Mouse (Mus musculus): ENCODE measurements around the gene Pdzrn3. TPM values are rescaled to one million over a fixed set of nuclear protein-coding genes. Genes with fewer than 3 reads are reported as not detected.

Pdzrn3 gene
- total and polyA plus RNA-seq, 3 experiments = not detected

- H3K4me1 ChIP-seq (ENCODE audit: control insufficient read depth in 1 of 2, insufficient read depth in 2 of 2) = no peaks in the 10 kb centered on the region
- DNase-seq (ENCODE audit: extremely low read depth) = no peak
- no peaks in the 10 kb centered on the region for H3K27me3 ChIP-seq (replicated peaks)
- H3K27ac ChIP-seq (ENCODE audit: insufficient read depth, low read depth) = no peak overlapping the region
- in situ Hi-C loops (cut with MboI; ENCODE audit: low pct_ligation_motif_present, low pct_unique_long_range_greater_than_20kb, low sequenced_read_pairs) = no loop called here
- dilution Hi-C loops (cut with MboI; ENCODE audit: extremely low pct_ligation_motif_present, extremely low pct_unique_long_range_greater_than_20kb, low sequenced_read_pairs) = no loop called here
- no peaks in the 10 kb centered on the region for H3K79me2 ChIP-seq (replicated peaks; ENCODE audit: control insufficient read depth, extremely low read depth, insufficient read depth, poor library complexity, severe bottlenecking)
- H3K9me3 ChIP-seq (replicated peaks; ENCODE audit: low read length) = peaks cover 80% of the 10 kb centered on the region
- H3K9ac ChIP-seq (ENCODE audit: insufficient read depth, low read depth) = no peak overlapping the region
- no peak overlapping the region for H3K4me2 ChIP-seq (ENCODE audit: insufficient read depth, low read depth, poor library complexity, severe bottlenecking)
- H3K36me3 ChIP-seq (replicated peaks in 1 of 2; ENCODE audit: control insufficient read depth in 1 of 2, insufficient read depth in 1 of 2, low read length in 1 of 2) = no peaks in the 10 kb centered on the region
- no peak overlapping the region for H3K4me3 ChIP-seq (replicated peaks in 1 of 3; ENCODE audit: low read depth in 2 of 3, low read length in 2 of 3, poor library complexity in 1 of 3)
- TF ChIP-seq HCFC1 (IDR thresholded peaks at IDR 0.05; ENCODE audit: low read depth, low read length) (no peak), SIN3A (IDR thresholded peaks at IDR 0.05; ENCODE audit: low read length) (no peak), ZC3H11A (IDR thresholded peaks at IDR 0.05; ENCODE audit: low read depth, low read length) (no peak), CHD2 (IDR thresholded peaks at IDR 0.05; ENCODE audit: low read length) (no peak), JUN (IDR thresholded peaks at IDR 0.05; ENCODE audit: insufficient read depth, low read depth, low read length) (no peak), POLR2AphosphoS2 (IDR thresholded peaks at IDR 0.05; ENCODE audit: low read depth, low read length) (no peak), RCOR1 (conservative IDR thresholded peaks at IDR 0.05; ENCODE audit: low read depth, low read length) (no peak), KAT2A (IDR thresholded peaks at IDR 0.05; ENCODE audit: insufficient replicate concordance, low read length) (no peak), ELF1 (IDR thresholded peaks at IDR 0.05; ENCODE audit: low read depth, low read length) (no peak), MEF2A (IDR thresholded peaks at IDR 0.05; ENCODE audit: borderline replicate concordance, low read depth, low read length) (no peak), ZKSCAN1 (IDR thresholded peaks at IDR 0.05; ENCODE audit: borderline replicate concordance, low read depth, low read length) (no peak), ETS1 (conservative IDR thresholded peaks at IDR 0.05; ENCODE audit: low read depth, low read length) (no peak), POLR2A (IDR thresholded peaks at IDR 0.05; ENCODE audit: low read depth, low read length) (no peak)
Observed at GRCm38 (mm10) chr6:101270095-101270826, 107.4 kb downstream of the Pdzrn3 start.

GRCm38 (mm10) chr6:101269335-101270094, 108.2 kb downstream of the Pdzrn3 start:
- no peak for TF ChIP-seq POLR2A (IDR thresholded peaks at IDR 0.05; ENCODE audit: low read depth, low read length)
- no peak for TF ChIP-seq CHD1 (IDR thresholded peaks at IDR 0.05; ENCODE audit: low read depth, low read length)
- no peak for TF ChIP-seq MYC (IDR thresholded peaks at IDR 0.05; ENCODE audit: low read depth, low read length)
- no peak for TF ChIP-seq SMC3 (IDR thresholded peaks at IDR 0.05; ENCODE audit: low read depth, low read length)
- no peak for TF ChIP-seq HCFC1 (IDR thresholded peaks at IDR 0.05; ENCODE audit: low read depth, low read length)
- TF ChIP-seq RAD21 (IDR thresholded peaks at IDR 0.05; ENCODE audit: low read depth, low read length) = no peak
- no peak for TF ChIP-seq ZC3H11A (IDR thresholded peaks at IDR 0.05; ENCODE audit: low read depth, low read length)
- TF ChIP-seq MEF2A (IDR thresholded peaks at IDR 0.05; ENCODE audit: borderline replicate concordance, low read depth, low read length) = no peak
- no peak for TF ChIP-seq USF1 (IDR thresholded peaks at IDR 0.05; ENCODE audit: low read depth, low read length)
- TF ChIP-seq MXI1 (IDR thresholded peaks at IDR 0.05; ENCODE audit: low read depth, low read length) = no peak
- TF ChIP-seq IRF4 (IDR thresholded peaks at IDR 0.05; ENCODE audit: low read depth, low read length) = no peak
- TF ChIP-seq MAZ (IDR thresholded peaks at IDR 0.05; ENCODE audit: low read depth, low read length) = no peak
- TF ChIP-seq NRF1 (IDR thresholded peaks at IDR 0.05; ENCODE audit: low read depth, low read length) = no peak
- no peak for TF ChIP-seq CTCF (conservative IDR thresholded peaks at IDR 0.05 in 1 of 2, IDR thresholded peaks at IDR 0.05 in 1 of 2; ENCODE audit: low read depth in 2 of 2, low read length in 2 of 2)
- no peak for TF ChIP-seq POLR2AphosphoS2 (IDR thresholded peaks at IDR 0.05; ENCODE audit: low read depth, low read length)
- no peak for TF ChIP-seq ZNF384 (IDR thresholded peaks at IDR 0.05; ENCODE audit: low read depth, low read length)
- TF ChIP-seq E2F4 (IDR thresholded peaks at IDR 0.05; ENCODE audit: insufficient replicate concordance, low read depth, low read length) = no peak
- no peak for TF ChIP-seq CHD2 (IDR thresholded peaks at IDR 0.05; ENCODE audit: low read length)
- TF ChIP-seq BHLHE40 (IDR thresholded peaks at IDR 0.05; ENCODE audit: low read depth, low read length) = no peak
- Histone ChIP-seq H3K4me3 (replicated peaks in 1 of 3; ENCODE audit: low read depth in 2 of 3, low read length in 2 of 3, poor library complexity in 1 of 3) (no peak overlapping the region), H3K4me2 (ENCODE audit: insufficient read depth, low read depth, poor library complexity, severe bottlenecking) (no peak overlapping the region), H3K4me1 (ENCODE audit: control insufficient read depth in 1 of 2, insufficient read depth in 2 of 2) (no peaks in the 10 kb centered on the region), H3K9ac (ENCODE audit: insufficient read depth, low read depth) (no peak overlapping the region), H3K79me2 (replicated peaks; ENCODE audit: control insufficient read depth, extremely low read depth, insufficient read depth, poor library complexity, severe bottlenecking) (no peaks in the 10 kb centered on the region), H3K27ac (ENCODE audit: insufficient read depth, low read depth) (no peak overlapping the region), H3K9me3 (replicated peaks; ENCODE audit: low read length) (peaks cover 78% of the 10 kb centered on the region), H3K27me3 (replicated peaks) (no peaks in the 10 kb centered on the region), H3K36me3 (replicated peaks in 1 of 2; ENCODE audit: control insufficient read depth in 1 of 2, insufficient read depth in 1 of 2, low read length in 1 of 2) (no peaks in the 10 kb centered on the region)
- dilution Hi-C loops (cut with MboI; ENCODE audit: extremely low pct_ligation_motif_present, extremely low pct_unique_long_range_greater_than_20kb, low sequenced_read_pairs) = no loop called here
- DNase-seq (ENCODE audit: extremely low read depth) = no peak
- in situ Hi-C loops (cut with MboI; ENCODE audit: low pct_ligation_motif_present, low pct_unique_long_range_greater_than_20kb, low sequenced_read_pairs) = no loop called here
